ENCODE assay signal across 16 mouse cellular contexts in genomic region chr4:142390531-142391195, GRCm38 (mm10).
DNase-seq lines count a peak whose midpoint lies in the region; ATAC-seq and TF ChIP-seq lines count a peak whose summit lies in the region.
"Had no signal": no experiment of that assay in that cellular context is flagged by ENCODE, and none has a peak within 500 bp of the region (broad histone marks: within the 10 kb centered on the region; RNA-seq: fewer than 3 reads in every experiment).

No protein-coding gene starts in this region.

- no peaks in the 10 kb centered on the region for H3K4me1 ChIP-seq in kidney, postnatal 0 days (replicated peaks; ENCODE audit: insufficient read depth, low read length)
- no peaks in the 10 kb centered on the region; the same call in 1 of the 2 replicates for H3K4me1 ChIP-seq in forebrain, postnatal 0 days (ENCODE audit: insufficient read depth)
- H3K4me1 ChIP-seq: heart, embryonic 12.5 days; hindbrain, embryonic 10.5 days had no signal

- no peak overlapping the region for H3K9ac ChIP-seq in kidney, postnatal 0 days (ENCODE audit: low read depth, low read length)
- H3K9ac ChIP-seq in forebrain, postnatal 0 days, result no peak overlapping the region
- H3K9ac ChIP-seq: embryonic facial prominence, embryonic 13.5 days; heart, embryonic 12.5 days had no signal

- WGBS in kidney, postnatal 0 days, result 73% methylated on average over 21 of the region's 21 CpGs
- WGBS in forebrain, postnatal 0 days, result 26% methylated on average over 21 of the region's 21 CpGs

- no peak for ATAC-seq in kidney, postnatal 0 days (replicated peaks; ENCODE audit: low FRiP score, low read depth)
- peak; percentile 46 for ATAC-seq in forebrain, postnatal 0 days
- ATAC-seq in megakaryocyte-erythroid progenitor cell, adult 5-6 weeks (replicated peaks; ENCODE audit: low FRiP score, low TSS enrichment, poor library complexity, severe bottlenecking), result no peak

- H3K27me3 ChIP-seq in kidney, postnatal 0 days (ENCODE audit: insufficient read depth, low read length), result no peaks in the 10 kb centered on the region
- no peaks in the 10 kb centered on the region for H3K27me3 ChIP-seq in forebrain, postnatal 0 days (ENCODE audit: insufficient read depth, low read length)
- H3K27me3 ChIP-seq: embryonic facial prominence, embryonic 13.5 days; heart, embryonic 12.5 days had no signal

- peak; percentile 24 for DNase-seq in cerebellum, adult 9-11 months
- no peak for DNase-seq in cerebellum, adult 11 months
- peak; percentile 3 for DNase-seq in kidney, postnatal 0 days (ENCODE audit: low spot score)
- no peak for DNase-seq in kidney, adult 8-10 months
- peak; percentile 43 for DNase-seq in forebrain, postnatal 0 days
- peak; percentile 57 to 59 for DNase-seq in right cerebral cortex, postnatal 10 days (ENCODE audit: low spot score in 2 of 2)
- no peak for DNase-seq in layer of hippocampus, postnatal 25 days (ENCODE audit: extremely low spot score in 1 of 2, low spot score in 1 of 2)
- DNase-seq: adrenal gland, postnatal 14 days; gastrocnemius, postnatal 10 days; kidney, adult 2 months; lung, postnatal 4 days; thymus, adult 2 months had no signal

- H3K9me3 ChIP-seq in kidney, postnatal 0 days (replicated peaks; ENCODE audit: low read length), result no peaks in the 10 kb centered on the region
- no peaks in the 10 kb centered on the region for H3K9me3 ChIP-seq in forebrain, postnatal 0 days (ENCODE audit: low read length)

- no peak for TF ChIP-seq CTCF in kidney, postnatal 0 days (IDR thresholded peaks at IDR 0.05; ENCODE audit: low read depth)
- TF ChIP-seq CTCF in forebrain, postnatal 0 days (IDR thresholded peaks at IDR 0.05; ENCODE audit: low read depth), result no peak

- no peak overlapping the region for H3K4me3 ChIP-seq in kidney, postnatal 0 days (replicated peaks; ENCODE audit: low read depth, low read length)
- no peak overlapping the region for H3K4me3 ChIP-seq in forebrain, postnatal 0 days (ENCODE audit: low read depth, low read length)
- H3K4me3 ChIP-seq: embryonic facial prominence, embryonic 13.5 days; heart, embryonic 12.5 days; hindbrain, embryonic 10.5 days had no signal

- no peaks in the 10 kb centered on the region for H3K36me3 ChIP-seq in kidney, postnatal 0 days (ENCODE audit: insufficient read depth, low read length)
- no peaks in the 10 kb centered on the region for H3K36me3 ChIP-seq in forebrain, postnatal 0 days (ENCODE audit: insufficient read depth)
- H3K36me3 ChIP-seq: heart, embryonic 12.5 days had no signal

- no peak overlapping the region for H3K27ac ChIP-seq in kidney, postnatal 0 days
- H3K27ac ChIP-seq in forebrain, postnatal 0 days (ENCODE audit: low read depth, low read length), result no peak overlapping the region
- H3K27ac ChIP-seq: embryonic facial prominence, embryonic 13.5 days; hindbrain, embryonic 10.5 days had no signal

- H3K4me2 ChIP-seq in kidney, postnatal 0 days (ENCODE audit: low read length), result no peak overlapping the region
- H3K4me2 ChIP-seq in forebrain, postnatal 0 days (ENCODE audit: low read depth), result peak overlapping the region; percentile 13; the same call in 1 of the 2 replicates
- H3K4me2 ChIP-seq: embryonic facial prominence, embryonic 13.5 days; heart, embryonic 12.5 days had no signal

Comparison
In these comparisons a context has a peak if more than half of its experiments do, and no peak if none do; other contexts are left out.
1. DNase-seq: peak in cerebellum, adult 9-11 months (single experiment), kidney, postnatal 0 days (single experiment), forebrain, postnatal 0 days (single experiment) and right cerebral cortex, postnatal 10 days (2 of 2); none in cerebellum, adult 11 months (single experiment), kidney, adult 8-10 months (0 of 2) and layer of hippocampus, postnatal 25 days (0 of 2).